Mouse (Mus musculus) layer of hippocampus, postnatal 25 days (tissue): ENCODE data around the gene Syt6. TPM values are rescaled to one million over a fixed set of nuclear protein-coding genes. Genes with fewer than 3 reads are reported as not detected.

Experiments used
- DNase-seq, 2 experiments: peaks; one replicate each; pipeline ENCODE4 v3.0.0; 2022; ENCODE audit warnings: mixed read lengths in 2 of 2, low spot score in 1 of 2; ENCODE audit errors: extremely low spot score in 1 of 2
- total RNA-seq, 2 experiments: library from RNA; stranded (reverse); gene quantifications; 2 replicates each; pipeline ENCODE4 v1.2.3; 2021

The Syt6 gene
- total RNA-seq, 2 experiments from 2014 or later = 6.6 to 7.0 TPM

- DNase-seq = no peak
Measured at GRCm38 (mm10) chr3:103597586-103597985, 22.6 kb downstream of the Syt6 start.

GRCm38 (mm10) chr3:103601011-103601410 lies 26.0 kb downstream of the Syt6 start:
- DNase-seq = no peak

DNA sequence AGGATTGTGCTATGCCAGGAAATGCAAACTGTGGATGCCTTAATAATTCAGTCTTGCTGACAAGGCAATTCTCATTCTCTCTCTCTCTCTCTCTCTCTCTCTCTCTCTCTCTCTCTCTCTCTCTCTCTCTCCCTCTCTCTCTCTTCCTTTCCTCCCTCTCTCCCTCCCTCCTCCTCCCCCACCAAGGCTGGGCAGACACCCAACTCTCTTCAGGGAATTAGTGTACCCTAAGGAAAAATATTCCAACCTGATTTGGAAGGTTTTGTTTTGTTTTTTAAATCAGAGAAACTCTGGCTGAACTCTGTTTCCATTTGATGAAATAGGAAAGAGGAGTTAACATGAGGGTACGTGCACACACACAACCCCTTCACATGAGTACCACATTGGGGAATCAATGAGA lies 26.5 kb downstream of the Syt6 start:
- DNase-seq = no peak

- DNase-seq = no peak
Measured at GRCm38 (mm10) chr3:103606045-103606597, 31.1 kb downstream of the Syt6 start.

DNA sequence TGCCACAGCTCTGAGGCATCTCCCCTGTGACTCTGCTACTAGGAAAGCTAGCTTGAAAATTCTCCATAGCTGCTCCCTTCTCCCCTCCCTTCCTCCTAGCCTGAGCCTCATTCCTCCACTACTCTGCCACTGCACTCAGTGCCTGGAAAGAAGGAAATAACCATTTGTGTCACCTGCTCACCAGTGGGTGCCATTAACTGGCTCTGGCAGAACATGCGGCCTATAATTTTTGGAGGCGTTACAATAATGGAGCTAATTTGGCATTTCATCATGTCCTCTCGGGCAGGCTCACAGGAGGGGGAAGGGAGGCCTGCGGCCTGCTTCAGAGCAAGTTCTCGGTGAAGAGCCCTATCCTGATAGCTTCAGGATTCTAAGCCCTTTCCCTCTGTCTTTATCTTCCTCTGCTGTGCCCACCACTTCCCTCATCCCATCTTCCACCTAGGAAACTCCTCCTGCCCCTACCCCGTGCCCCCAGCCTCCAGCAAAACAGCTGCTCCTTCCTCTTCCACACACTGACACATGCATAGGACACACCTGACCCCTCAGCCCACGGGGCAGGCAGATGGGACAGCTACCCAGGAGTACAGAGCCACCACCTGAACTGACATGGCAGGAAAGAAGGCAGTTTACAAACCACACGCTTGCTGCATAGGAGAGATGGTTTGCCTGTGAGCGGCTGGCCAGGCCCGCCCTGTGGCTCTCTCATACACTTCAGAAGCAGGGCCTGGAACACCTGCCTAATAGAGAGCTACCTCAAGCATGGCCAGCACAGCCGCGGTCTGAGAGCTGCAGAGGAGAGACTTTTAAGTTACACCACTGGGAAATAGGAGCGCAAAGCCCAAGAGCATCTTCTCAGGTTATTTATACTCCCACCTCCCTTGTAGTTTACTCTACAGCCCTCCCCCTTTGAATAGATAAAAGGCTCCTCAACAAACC lies 31.9 kb downstream of the Syt6 start:
- no peak for DNase-seq

GRCm38 (mm10) chr3:103610231-103610630 lies 35.2 kb downstream of the Syt6 start:
- no peak for DNase-seq

GRCm38 (mm10) chr3:103612636-103613355 lies 37.8 kb downstream of the Syt6 start:
- peak in 1 of 2 experiments; percentile 21 for DNase-seq

DNA sequence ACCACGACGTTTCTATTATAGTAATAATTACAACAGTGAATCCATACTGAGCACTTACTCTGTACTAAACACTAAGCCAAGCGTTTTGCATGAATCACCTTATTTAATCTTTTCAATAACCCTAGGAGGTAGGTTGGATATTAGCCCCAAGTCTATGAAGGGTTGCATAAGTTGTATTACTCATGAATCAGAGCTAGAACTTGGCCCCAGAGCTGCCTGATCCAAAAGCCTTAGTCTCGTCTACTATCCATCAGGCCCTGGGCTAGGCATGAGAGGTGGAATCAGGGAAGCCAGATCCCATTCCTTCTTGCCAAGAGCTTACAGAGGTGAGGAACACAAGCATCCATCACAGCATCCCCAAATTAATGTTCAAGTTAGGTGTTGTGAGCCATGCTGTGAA lies 40.6 kb downstream of the Syt6 start:
- no peak for DNase-seq

DNA sequence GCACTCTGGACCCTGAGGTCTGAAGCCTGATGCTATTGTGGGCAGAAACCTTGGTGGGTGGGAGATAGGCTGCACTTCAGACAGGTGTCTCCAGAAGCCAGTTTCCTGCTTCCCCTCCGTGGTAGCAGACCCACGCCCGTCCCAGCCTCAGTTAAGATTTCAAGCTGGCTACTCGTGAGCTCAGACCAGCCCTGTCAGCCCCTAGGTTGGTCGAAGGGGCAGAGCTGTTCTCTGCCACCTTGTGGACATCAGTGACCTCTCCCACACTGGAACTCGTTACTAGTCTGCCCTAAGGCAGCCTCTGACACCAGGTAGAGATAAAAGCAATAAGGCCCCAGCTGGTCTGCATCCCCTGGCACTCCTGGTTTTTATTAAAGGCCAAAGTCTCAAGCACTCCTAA lies 42.0 kb downstream of the Syt6 start:
- no peak for DNase-seq

GRCm38 (mm10) chr3:103620101-103620500 lies 45.1 kb downstream of the Syt6 start:
- DNase-seq = no peak

DNA sequence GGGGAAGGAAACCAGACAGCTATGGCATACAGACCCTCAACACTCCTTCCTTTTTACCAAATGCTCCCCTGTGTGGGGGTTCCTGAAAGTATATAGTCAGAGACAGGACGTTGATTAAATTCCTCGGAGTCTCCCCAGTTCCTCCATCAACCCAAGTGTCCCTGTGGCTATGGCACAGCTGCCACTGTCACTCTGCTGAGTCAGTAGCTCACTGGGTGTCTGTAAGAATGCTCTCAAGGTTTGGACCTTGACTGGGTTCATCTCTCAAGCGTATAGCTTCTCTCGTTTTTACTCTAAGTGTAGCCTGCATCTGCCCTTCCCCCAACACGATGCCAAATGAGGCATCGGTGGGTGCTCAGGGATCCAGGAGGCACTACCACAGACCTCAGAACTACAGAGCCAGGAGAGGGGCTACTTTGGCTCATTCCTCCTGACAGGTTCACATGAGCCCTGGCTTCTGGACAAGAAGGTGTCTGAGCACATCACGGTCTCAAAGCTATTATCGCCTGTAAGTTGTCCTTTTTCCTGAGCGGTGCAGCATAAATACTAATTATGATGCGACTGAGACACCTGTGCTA lies 49.0 kb downstream of the Syt6 start:
- no peak for DNase-seq

- DNase-seq = no peak
Measured at GRCm38 (mm10) chr3:103624591-103625051, 49.6 kb downstream of the Syt6 start.

GRCm38 (mm10) chr3:103625169-103625568 lies 50.1 kb downstream of the Syt6 start:
- no peak for DNase-seq

- DNase-seq = no peak
Measured at GRCm38 (mm10) chr3:103626481-103626880, 51.5 kb downstream of the Syt6 start.

DNA sequence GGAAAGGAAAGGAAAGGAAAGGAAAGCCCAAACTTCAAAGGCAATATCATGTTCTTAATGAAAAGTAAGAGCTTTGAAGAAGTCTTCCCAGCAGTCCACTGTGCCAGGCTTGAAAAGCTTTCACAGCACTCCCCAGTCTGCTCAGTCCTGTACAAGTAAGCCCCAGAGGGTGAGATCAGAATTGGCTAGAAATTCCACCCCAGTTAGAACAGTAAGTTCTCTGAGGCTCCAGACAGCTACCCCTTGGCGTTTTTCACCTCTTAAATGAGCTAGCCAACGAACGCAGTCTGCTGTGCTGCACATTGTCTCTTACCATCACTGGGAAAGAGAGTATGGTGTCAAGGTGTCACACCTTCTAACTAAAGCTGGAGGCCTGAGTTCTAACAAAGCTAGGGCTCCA lies 52.6 kb downstream of the Syt6 start:
- DNase-seq = no peak

- DNase-seq = no peak
Measured at GRCm38 (mm10) chr3:103633124-103633523, 58.1 kb downstream of the Syt6 start.

DNA sequence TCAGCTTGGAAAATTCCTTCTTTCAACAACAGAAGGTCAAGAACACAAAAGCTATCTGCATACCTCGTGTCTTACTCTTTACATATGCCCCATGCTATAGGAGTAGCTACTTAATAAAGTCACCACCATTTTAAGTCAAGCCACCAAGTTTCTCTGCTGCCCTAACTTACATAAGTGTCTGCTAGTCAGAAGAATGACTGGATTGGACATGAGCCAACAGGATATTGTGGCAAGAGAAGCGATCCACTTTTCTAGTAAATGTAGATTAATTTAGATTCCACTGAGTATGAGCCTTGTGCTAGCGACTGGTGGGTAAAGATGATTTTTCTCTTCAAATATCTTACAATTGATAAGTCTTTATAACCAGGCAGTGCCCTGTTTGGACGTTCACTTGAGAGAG lies 58.8 kb downstream of the Syt6 start:
- DNase-seq = no peak

DNA sequence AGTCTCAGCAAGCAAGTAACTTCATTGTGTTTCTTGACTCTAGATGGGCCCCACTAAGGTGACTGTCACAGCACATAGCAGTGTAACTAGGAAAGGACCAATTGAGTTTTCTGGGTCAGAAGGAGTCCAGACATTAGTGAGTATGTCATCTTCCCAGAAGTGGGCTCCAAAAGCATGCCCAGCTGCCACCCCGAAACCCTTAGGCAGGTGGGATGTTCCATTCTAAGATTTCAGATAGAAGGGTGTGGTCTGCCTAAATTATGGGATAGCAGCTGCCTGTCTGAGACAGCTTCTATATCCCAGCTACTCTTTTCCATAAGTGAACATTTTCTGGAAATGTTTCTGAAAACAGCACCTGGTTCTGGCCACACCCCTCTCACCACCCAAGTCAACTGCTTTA lies 59.2 kb downstream of the Syt6 start:
- no peak for DNase-seq

- no peak for DNase-seq
Measured at GRCm38 (mm10) chr3:103637641-103638040, 62.6 kb downstream of the Syt6 start.

- DNase-seq = no peak
Measured at GRCm38 (mm10) chr3:103640226-103640803, 65.3 kb downstream of the Syt6 start.
